Mouse (Mus musculus): ENCODE measurements around the gene Lbx2. TPM values are rescaled to one million over a fixed set of nuclear protein-coding genes. Genes with fewer than 3 reads are reported as not detected.

Gene Lbx2
- polyA plus RNA-seq, 1 experiment, result 0.40 TPM

GRCm38 (mm10) chr6:83127419-83127818 is 41.3 kb downstream of the Lbx2 start:
- Histone ChIP-seq H3K27ac (ENCODE audit: insufficient read depth, low read length) (no peak overlapping the region), H3K4me1 (ENCODE audit: control insufficient read depth, insufficient read depth, low read length) (no peaks in the 10 kb centered on the region), H3K4me3 (ENCODE audit: insufficient read depth, low read length) (no peak overlapping the region)
- no peak for TF ChIP-seq CTCF (IDR thresholded peaks at IDR 0.05; ENCODE audit: extremely low read depth, insufficient read depth, low read length)
- TF ChIP-seq POLR2A (IDR thresholded peaks at IDR 0.05; ENCODE audit: extremely low read depth, insufficient read depth, low read length), result no peak

- Histone ChIP-seq H3K4me3 (ENCODE audit: insufficient read depth, low read length) (no peak overlapping the region), H3K27ac (ENCODE audit: insufficient read depth, low read length) (no peak overlapping the region), H3K4me1 (ENCODE audit: control insufficient read depth, insufficient read depth, low read length) (no peaks in the 10 kb centered on the region)
- no peak for TF ChIP-seq CTCF (IDR thresholded peaks at IDR 0.05; ENCODE audit: extremely low read depth, insufficient read depth, low read length)
These were observed 45.4 kb downstream of the Lbx2 start for GRCm38 (mm10) chr6:83131469-83132034.

- no peak overlapping the region for H3K27ac ChIP-seq (ENCODE audit: insufficient read depth, low read length)
These were observed 46.2 kb downstream of the Lbx2 start for GRCm38 (mm10) chr6:83132176-83132919.

GRCm38 (mm10) chr6:83134226-83134625 is 48.1 kb downstream of the Lbx2 start:
- Histone ChIP-seq H3K4me1 (ENCODE audit: control insufficient read depth, insufficient read depth, low read length) (no peaks in the 10 kb centered on the region), H3K4me3 (ENCODE audit: insufficient read depth, low read length) (no peak overlapping the region), H3K27ac (ENCODE audit: insufficient read depth, low read length) (no peak overlapping the region)
- TF ChIP-seq POLR2A (IDR thresholded peaks at IDR 0.05; ENCODE audit: extremely low read depth, insufficient read depth, low read length) (no peak), CTCF (IDR thresholded peaks at IDR 0.05; ENCODE audit: extremely low read depth, insufficient read depth, low read length) (no peak)

More at GRCm38 (mm10) chr6:83132176-83132919, 46.2 kb downstream of the Lbx2 start:
- Histone ChIP-seq H3K4me1 (ENCODE audit: control insufficient read depth, insufficient read depth, low read length) (no peaks in the 10 kb centered on the region), H3K4me3 (ENCODE audit: insufficient read depth, low read length) (no peak overlapping the region)
- TF ChIP-seq CTCF (IDR thresholded peaks at IDR 0.05; ENCODE audit: extremely low read depth, insufficient read depth, low read length), result no peak
- no peak for TF ChIP-seq POLR2A (IDR thresholded peaks at IDR 0.05; ENCODE audit: extremely low read depth, insufficient read depth, low read length)

- Histone ChIP-seq H3K4me1 (ENCODE audit: control insufficient read depth, insufficient read depth, low read length) (no peaks in the 10 kb centered on the region), H3K4me3 (ENCODE audit: insufficient read depth, low read length) (peak within 1 kb of the TSS; percentile 54), H3K27ac (ENCODE audit: insufficient read depth, low read length) (peak within 1 kb of the TSS; percentile 89)
- TF ChIP-seq CTCF (IDR thresholded peaks at IDR 0.05; ENCODE audit: extremely low read depth, insufficient read depth, low read length) (no peak), POLR2A (IDR thresholded peaks at IDR 0.05; ENCODE audit: extremely low read depth, insufficient read depth, low read length) (no peak)
These were observed 48.9 kb downstream of the Lbx2 start, which contains the start of gene Rtkn for GRCm38 (mm10) chr6:83134951-83135513. Gene Rtkn (plus strand): TSS chr6:83135463.

GRCm38 (mm10) chr6:83135571-83136161 is 49.5 kb downstream of the Lbx2 start:
- no peak for TF ChIP-seq CTCF (IDR thresholded peaks at IDR 0.05; ENCODE audit: extremely low read depth, insufficient read depth, low read length)
- TF ChIP-seq POLR2A (IDR thresholded peaks at IDR 0.05; ENCODE audit: extremely low read depth, insufficient read depth, low read length), result no peak
- Histone ChIP-seq H3K4me3 (ENCODE audit: insufficient read depth, low read length) (peak overlapping the region; percentile 54), H3K4me1 (ENCODE audit: control insufficient read depth, insufficient read depth, low read length) (no peaks in the 10 kb centered on the region), H3K27ac (ENCODE audit: insufficient read depth, low read length) (peak overlapping the region; percentile 89)

GRCm38 (mm10) chr6:83136291-83136880 is 50.2 kb downstream of the Lbx2 start:
- Histone ChIP-seq H3K4me3 (ENCODE audit: insufficient read depth, low read length) (peak overlapping the region; percentile 54), H3K4me1 (ENCODE audit: control insufficient read depth, insufficient read depth, low read length) (no peaks in the 10 kb centered on the region), H3K27ac (ENCODE audit: insufficient read depth, low read length) (peak overlapping the region; percentile 89)
- TF ChIP-seq CTCF (IDR thresholded peaks at IDR 0.05; ENCODE audit: extremely low read depth, insufficient read depth, low read length) (no peak), POLR2A (IDR thresholded peaks at IDR 0.05; ENCODE audit: extremely low read depth, insufficient read depth, low read length) (no peak)

GRCm38 (mm10) chr6:83136881-83137575 is 50.9 kb downstream of the Lbx2 start:
- no peak for TF ChIP-seq CTCF (IDR thresholded peaks at IDR 0.05; ENCODE audit: extremely low read depth, insufficient read depth, low read length)
- no peak for TF ChIP-seq POLR2A (IDR thresholded peaks at IDR 0.05; ENCODE audit: extremely low read depth, insufficient read depth, low read length)
- Histone ChIP-seq H3K27ac (ENCODE audit: insufficient read depth, low read length) (peak overlapping the region; percentile 89), H3K4me3 (ENCODE audit: insufficient read depth, low read length) (peak overlapping the region; percentile 54), H3K4me1 (ENCODE audit: control insufficient read depth, insufficient read depth, low read length) (no peaks in the 10 kb centered on the region)

GRCm38 (mm10) chr6:83137576-83137950 is 51.4 kb downstream of the Lbx2 start:
- Histone ChIP-seq H3K4me3 (ENCODE audit: insufficient read depth, low read length) (peak overlapping the region; percentile 54), H3K27ac (ENCODE audit: insufficient read depth, low read length) (peak overlapping the region; percentile 94), H3K4me1 (ENCODE audit: control insufficient read depth, insufficient read depth, low read length) (no peaks in the 10 kb centered on the region)
- no peak for TF ChIP-seq CTCF (IDR thresholded peaks at IDR 0.05; ENCODE audit: extremely low read depth, insufficient read depth, low read length)
- TF ChIP-seq POLR2A (IDR thresholded peaks at IDR 0.05; ENCODE audit: extremely low read depth, insufficient read depth, low read length), result no peak

Other genes starting within 250 kb of the Lbx2 start
- gene Sema4f, start 146.6 kb upstream of the Lbx2 start, polyA plus RNA-seq (2012; rRNA removed), result 33.5 and 33.7 TPM in 2 replicates
- gene M1ap, start 139.5 kb upstream of the Lbx2 start, polyA plus RNA-seq (2012; rRNA removed), result 0.06 and 0.17 TPM in 2 replicates
- gene Dok1, start 52.9 kb upstream of the Lbx2 start, polyA plus RNA-seq (2012; rRNA removed), result 1.2 and 1.9 TPM in 2 replicates
- 4.9 and 6.6 TPM in 2 replicates for gene Loxl3, start 52.2 kb upstream of the Lbx2 start, polyA plus RNA-seq (2012; rRNA removed)
- 224 and 239 TPM in 2 replicates for gene Aup1, start 31.8 kb upstream of the Lbx2 start, polyA plus RNA-seq (2012; rRNA removed)
- 58.8 and 66.9 TPM in 2 replicates for gene Htra2, start 31.1 kb upstream of the Lbx2 start, polyA plus RNA-seq (2012; rRNA removed)
- 0.52 and 0.68 TPM in 2 replicates for gene Dqx1, start 28.5 kb upstream of the Lbx2 start, polyA plus RNA-seq (2012; rRNA removed)
- not detected in 2 replicates for gene Tlx2, start 16.1 kb upstream of the Lbx2 start, polyA plus RNA-seq (2012; rRNA removed)
- 40.2 and 41.9 TPM in 2 replicates for gene Pcgf1, start 8.5 kb upstream of the Lbx2 start, polyA plus RNA-seq (2012; rRNA removed)
- 8.1 and 9.7 TPM in 2 replicates for gene Ccdc142, start 15.2 kb downstream of the Lbx2 start, polyA plus RNA-seq (2012; rRNA removed)
- 7.8 and 9.7 TPM in 2 replicates for gene Gm42688, start 15.2 kb downstream of the Lbx2 start, polyA plus RNA-seq (2012; rRNA removed)
- gene Mrpl53, start 22.7 kb downstream of the Lbx2 start, polyA plus RNA-seq (2012; rRNA removed), result 95.3 and 98.0 TPM in 2 replicates
- 31.4 and 32.6 TPM in 2 replicates for gene Mogs, start 29.1 kb downstream of the Lbx2 start, polyA plus RNA-seq (2012; rRNA removed)
- gene Wbp1, start 35.2 kb downstream of the Lbx2 start, polyA plus RNA-seq (2012; rRNA removed), result 74.4 and 78.5 TPM in 2 replicates
- 23.2 and 25.5 TPM in 2 replicates for gene Ino80b, start 39.1 kb downstream of the Lbx2 start, polyA plus RNA-seq (2012; rRNA removed)
- gene Rtkn, start 49.1 kb downstream of the Lbx2 start, polyA plus RNA-seq (2012; rRNA removed), result 163 and 169 TPM in 2 replicates
- gene Wdr54, start 70.0 kb downstream of the Lbx2 start, polyA plus RNA-seq (2012; rRNA removed), result 29.0 and 34.1 TPM in 2 replicates
- 29.7 and 31.4 TPM in 2 replicates for gene 1700003E16Rik, start 70.0 kb downstream of the Lbx2 start, polyA plus RNA-seq (2012; rRNA removed)
- gene Dctn1, start 79.6 kb downstream of the Lbx2 start, polyA plus RNA-seq (2012; rRNA removed), result 332 and 350 TPM in 2 replicates
- 0.06 and 0.35 TPM in 2 replicates for gene Slc4a5, start 133.5 kb downstream of the Lbx2 start, polyA plus RNA-seq (2012; rRNA removed)
- 6.4 and 7.6 TPM in 2 replicates for gene Mthfd2, start 239.5 kb downstream of the Lbx2 start, polyA plus RNA-seq (2012; rRNA removed)
- 16.2 and 18.6 TPM in 2 replicates for gene Mob1a, start 239.6 kb downstream of the Lbx2 start, polyA plus RNA-seq (2012; rRNA removed)